Mouse (Mus musculus): ENCODE data around the gene Cyp39a1. TPM values are rescaled to one million over a fixed set of nuclear protein-coding genes. Genes with fewer than 3 reads are reported as not detected.

Gene Cyp39a1
- total RNA-seq, 2 experiments from 2014 or later = not detected

DNA sequence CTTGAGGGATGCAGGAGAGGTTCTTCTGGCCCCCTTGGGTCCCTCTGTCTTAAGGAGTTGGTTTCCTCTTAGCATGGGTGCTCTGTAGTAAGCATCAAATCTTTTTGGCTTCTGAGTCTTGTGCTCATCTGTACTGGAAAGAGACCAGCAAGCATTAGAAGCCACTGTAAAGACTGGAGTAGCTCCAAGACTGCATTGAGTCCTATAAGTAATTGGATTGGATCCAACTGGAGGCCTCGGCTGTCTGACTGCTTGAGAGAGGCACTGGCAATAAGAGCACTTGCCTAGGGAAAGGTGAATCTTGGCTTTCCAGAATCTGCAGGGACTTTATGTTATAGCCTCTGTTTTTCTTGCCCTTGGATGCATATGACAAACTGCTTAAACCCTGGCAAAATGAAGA, 85.6 kb downstream of the Cyp39a1 start:
- ATAC-seq (replicated peaks; ENCODE audit: low FRiP score, low TSS enrichment, poor library complexity, severe bottlenecking) = no peak

DNA sequence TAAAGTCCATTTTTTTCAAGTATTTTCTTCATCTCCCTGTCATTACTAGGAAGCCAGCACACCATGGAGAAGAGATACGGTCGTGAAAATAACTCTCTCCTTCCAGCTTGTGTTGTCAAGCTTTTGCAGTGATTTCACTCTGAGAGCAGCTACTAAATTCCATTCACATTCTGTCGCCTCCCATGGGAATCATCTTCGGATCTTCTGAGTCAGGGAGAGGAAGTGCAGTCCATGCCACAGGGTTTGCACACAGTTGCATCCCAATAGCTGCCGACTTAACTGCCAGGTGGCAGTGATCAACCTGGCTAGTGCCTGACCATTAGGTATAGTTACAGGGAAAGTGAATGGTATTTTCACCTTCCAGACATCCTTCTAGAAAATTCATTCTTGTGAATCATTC, 87.5 kb downstream of the Cyp39a1 start:
- ATAC-seq (replicated peaks; ENCODE audit: low FRiP score, low TSS enrichment, poor library complexity, severe bottlenecking) = no peak

DNA sequence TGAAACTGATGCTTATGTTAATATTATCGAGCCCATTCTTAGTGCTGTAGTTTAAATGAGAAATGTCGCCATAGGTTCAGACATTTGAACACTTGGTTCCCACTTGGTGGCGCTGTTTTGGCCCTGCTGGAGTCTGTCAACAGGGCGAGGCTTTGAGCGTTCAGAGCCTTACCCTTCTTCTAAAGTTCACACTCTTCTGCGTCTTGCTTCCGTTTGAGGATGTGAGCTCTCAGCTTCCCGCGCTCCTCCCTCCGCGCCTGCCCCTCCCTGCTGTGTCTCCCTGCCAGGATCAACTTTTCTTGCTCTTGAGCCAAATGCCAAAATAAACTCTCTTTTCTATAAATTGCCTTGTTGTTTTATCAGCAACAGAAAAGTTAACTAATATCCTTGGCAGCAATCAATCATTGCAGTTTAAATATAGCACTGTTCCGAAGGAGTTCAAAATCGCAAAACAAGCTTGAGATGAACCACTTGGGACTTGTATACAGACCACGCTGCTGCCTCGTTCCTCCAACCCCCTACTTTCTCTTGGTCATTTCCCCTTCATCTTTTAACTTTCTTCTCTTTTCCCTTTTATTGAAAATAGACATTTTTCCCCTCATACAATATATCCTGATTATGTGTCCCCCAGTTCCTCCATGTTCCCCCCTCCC, 91.5 kb downstream of the Cyp39a1 start:
- ATAC-seq (replicated peaks; ENCODE audit: low FRiP score, low TSS enrichment, poor library complexity, severe bottlenecking) = no peak

DNA sequence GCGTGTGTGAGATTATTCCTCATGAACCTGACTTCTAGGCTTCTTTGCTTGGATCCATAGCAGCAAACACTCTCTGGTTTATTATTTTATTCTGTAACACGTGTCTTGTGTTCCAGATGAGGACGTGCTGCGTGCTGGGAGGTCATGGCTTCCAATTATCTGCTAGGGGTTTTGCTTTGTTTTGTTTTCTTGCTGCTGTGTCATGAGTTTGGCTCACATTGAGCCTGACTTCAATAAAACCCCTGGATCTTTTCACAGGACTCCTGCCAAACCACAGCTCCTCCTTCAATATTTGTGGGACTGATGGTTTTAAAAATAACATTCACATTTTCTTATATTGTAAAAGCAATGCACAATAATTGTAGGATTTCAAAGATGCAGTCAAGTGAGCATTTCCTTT, 117.3 kb downstream of the Cyp39a1 start:
- no peak for ATAC-seq (replicated peaks; ENCODE audit: low FRiP score, low TSS enrichment, poor library complexity, severe bottlenecking)

DNA sequence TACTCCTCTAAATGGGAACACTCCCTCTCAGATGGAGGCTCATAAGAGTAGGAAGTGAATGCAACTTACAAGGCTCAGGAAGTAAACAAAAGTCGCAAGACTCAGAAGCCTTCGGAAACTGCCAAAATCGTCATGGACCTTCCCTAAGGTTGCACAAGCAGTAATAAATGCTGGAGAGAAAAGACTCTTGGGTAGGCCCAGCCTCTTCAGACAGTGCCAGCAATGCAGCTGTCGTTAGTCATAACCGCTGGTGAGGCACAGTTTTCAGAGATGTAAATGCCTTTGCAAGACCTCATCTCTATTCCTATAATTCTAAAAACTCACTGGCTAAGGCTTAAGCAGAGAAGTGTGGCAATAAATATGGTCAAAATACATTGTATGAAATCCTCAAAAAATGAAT, 121.0 kb downstream of the Cyp39a1 start:
- ATAC-seq (replicated peaks; ENCODE audit: low FRiP score, low TSS enrichment, poor library complexity, severe bottlenecking) = no peak

DNA sequence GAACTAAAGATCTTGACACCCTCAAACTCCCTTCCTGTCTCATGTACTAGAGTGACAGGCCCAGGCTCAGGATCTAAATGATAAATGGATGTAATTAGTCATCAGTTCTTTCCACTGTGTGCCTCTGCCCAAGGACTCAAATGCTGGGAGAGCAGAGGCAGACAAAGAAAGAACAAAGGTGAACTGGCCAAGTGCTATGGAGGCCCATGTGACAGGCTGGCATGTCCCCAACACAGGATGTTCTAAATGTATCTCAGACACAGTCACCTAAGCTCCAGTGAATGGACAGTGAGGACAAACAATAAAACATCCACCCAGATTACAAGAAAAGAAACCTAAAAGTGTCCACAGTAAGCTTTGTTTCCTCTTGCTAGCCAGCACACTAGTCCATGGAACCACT, 122.2 kb downstream of the Cyp39a1 start:
- no peak for ATAC-seq (replicated peaks; ENCODE audit: low FRiP score, low TSS enrichment, poor library complexity, severe bottlenecking)

DNA sequence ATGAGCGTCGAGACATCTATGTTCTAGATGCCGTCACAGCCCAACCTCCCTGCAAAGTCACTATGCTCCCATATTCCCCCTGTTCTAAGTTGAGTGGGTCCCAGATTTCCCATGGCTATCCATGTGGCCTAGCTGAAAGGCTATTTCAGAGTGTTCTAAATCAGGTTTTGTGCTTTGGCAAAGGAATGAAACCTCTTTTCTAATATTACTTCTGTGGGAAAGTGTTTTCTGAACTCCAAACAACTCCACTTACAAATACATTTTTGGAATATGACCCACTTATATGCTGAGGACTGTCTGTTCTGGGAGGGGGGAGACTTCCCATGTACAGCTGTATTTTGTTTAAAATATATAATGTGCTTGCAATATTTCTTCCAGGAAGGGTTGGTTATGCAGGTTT, 124.5 kb downstream of the Cyp39a1 start:
- ATAC-seq (replicated peaks; ENCODE audit: low FRiP score, low TSS enrichment, poor library complexity, severe bottlenecking) = no peak

DNA sequence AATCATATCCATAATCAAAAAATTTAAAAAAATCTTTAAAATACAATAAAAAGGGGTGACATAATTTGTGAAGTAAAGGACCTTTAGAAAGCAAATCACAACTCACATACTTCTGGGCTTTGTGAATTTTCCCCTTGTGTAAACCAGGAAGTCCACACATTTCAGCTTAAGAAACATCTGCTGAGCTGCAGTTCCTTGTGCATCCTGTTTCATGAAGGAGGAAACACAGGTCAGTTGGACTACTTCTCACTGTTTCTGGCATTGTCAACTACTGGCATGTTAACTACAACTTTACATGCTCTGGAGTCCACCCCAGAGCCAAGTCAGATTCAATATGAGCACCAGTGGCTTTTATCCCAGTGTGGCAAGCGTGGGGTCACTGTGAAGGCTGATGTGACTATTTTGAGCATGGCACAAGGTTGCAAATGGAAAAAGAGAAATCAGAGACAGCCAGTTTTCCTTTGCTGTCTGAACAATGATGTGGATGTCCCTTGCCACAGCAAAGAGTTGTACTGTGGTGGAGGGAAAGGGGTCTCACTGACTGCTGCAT, 127.6 kb downstream of the Cyp39a1 start:
- no peak for ATAC-seq (replicated peaks; ENCODE audit: low FRiP score, low TSS enrichment, poor library complexity, severe bottlenecking)

Other genes with a start within 250 kb of the Cyp39a1 start
- gene Mep1a, start 164.6 kb upstream of the Cyp39a1 start, total RNA-seq (2014; fragmentation: Nextera tagmentation) = not detected in 2 replicates
- gene Mep1a, start 164.6 kb upstream of the Cyp39a1 start, total RNA-seq (2017) = not detected in 2 replicates
- gene Ankrd66, start 123.8 kb upstream of the Cyp39a1 start, total RNA-seq (2014; fragmentation: Nextera tagmentation) = not detected in 2 replicates
- gene Ankrd66, start 123.8 kb upstream of the Cyp39a1 start, total RNA-seq (2017) = not detected in 2 replicates
- not detected in 2 replicates for gene Pla2g7, start 99.3 kb upstream of the Cyp39a1 start, total RNA-seq (2014; fragmentation: Nextera tagmentation)
- gene Pla2g7, start 99.3 kb upstream of the Cyp39a1 start, total RNA-seq (2017) = not detected in 2 replicates
- gene Tdrd6, start 37.1 kb upstream of the Cyp39a1 start, total RNA-seq (2014; fragmentation: Nextera tagmentation) = not detected in 2 replicates
- gene Tdrd6, start 37.1 kb upstream of the Cyp39a1 start, total RNA-seq (2017) = not detected in 2 replicates
- gene Slc25a27, start 211 bp upstream of the Cyp39a1 start, total RNA-seq (2014; fragmentation: Nextera tagmentation) = 3.4 and 4.6 TPM in 2 replicates
- gene Slc25a27, start 211 bp upstream of the Cyp39a1 start, total RNA-seq (2017) = 5.1 TPM in 1 of 2 replicates, not detected in the other
- gene Rcan2, start 133.9 kb downstream of the Cyp39a1 start, total RNA-seq (2014; fragmentation: Nextera tagmentation) = not detected in 2 replicates
- gene Rcan2, start 133.9 kb downstream of the Cyp39a1 start, total RNA-seq (2017) = not detected in 2 replicates